22 mouse cellular contexts compared by ENCODE assay signal in genomic region chr7:98721623-98722022, GRCm38 (mm10). TPM values are rescaled to one million over a fixed set of nuclear protein-coding genes. Genes with fewer than 3 reads are reported as not detected.
DNase-seq lines count a peak whose midpoint lies in the region; ATAC-seq lines count a peak whose summit lies in the region.
"Had no signal": no experiment of that assay in that cellular context is flagged by ENCODE, and none has a peak within 500 bp of the region (broad histone marks: within the 10 kb centered on the region; RNA-seq: fewer than 3 reads in every experiment).

No protein-coding gene starts in this region.

- H3K9ac ChIP-seq in kidney, embryonic 15.5 days: no peak overlapping the region
- H3K9ac ChIP-seq in limb, embryonic 13.5 days: no peak overlapping the region
- H3K9ac ChIP-seq: embryonic facial prominence, embryonic 13.5 days; heart, embryonic 13.5 days; hindbrain, embryonic 13.5 days had no signal

- peaks cover 16% of the 10 kb centered on the region for H3K36me3 ChIP-seq in kidney, embryonic 15.5 days
- peaks cover 16% of the 10 kb centered on the region; the same call in 1 of the 2 replicates for H3K36me3 ChIP-seq in limb, embryonic 13.5 days

- H3K4me3 ChIP-seq in kidney, embryonic 15.5 days (replicated peaks): no peak overlapping the region
- peak overlapping the region; percentile 3; the same call in 1 of the 2 replicates for H3K4me3 ChIP-seq in limb, embryonic 13.5 days
- H3K4me3 ChIP-seq: embryonic facial prominence, embryonic 13.5 days; forebrain, embryonic 10.5 days; gastrocnemius, adult 2 months; heart, embryonic 13.5 days; hindbrain, embryonic 13.5 days had no signal

- H3K4me1 ChIP-seq in kidney, embryonic 15.5 days: peaks cover 47% of the 10 kb centered on the region
- H3K4me1 ChIP-seq in limb, embryonic 13.5 days: peaks cover 41% of the 10 kb centered on the region
- H3K4me1 ChIP-seq: forebrain, embryonic 10.5 days; hindbrain, embryonic 13.5 days had no signal

- WGBS in kidney, embryonic 15.5 days: 40% methylated on average over 6 of the region's 6 CpGs
- WGBS in limb, embryonic 13.5 days: 13% methylated on average over 6 of the region's 6 CpGs

- 0 out of 2 replicates have a peak overlapping the region, but pooled peaks have one; percentile 5 for H3K27ac ChIP-seq in kidney, embryonic 15.5 days
- peak overlapping the region; percentile 2; the same call in 1 of the 2 replicates for H3K27ac ChIP-seq in limb, embryonic 13.5 days
- H3K27ac ChIP-seq: embryonic facial prominence, embryonic 13.5 days; forebrain, embryonic 10.5 days; gastrocnemius, adult 2 months; heart, embryonic 13.5 days; hindbrain, embryonic 13.5 days had no signal

- no peak overlapping the region for H3K4me2 ChIP-seq in kidney, embryonic 15.5 days
- H3K4me2 ChIP-seq in limb, embryonic 13.5 days (replicated peaks): peak overlapping the region; percentile 42
- H3K4me2 ChIP-seq: embryonic facial prominence, embryonic 13.5 days; heart, embryonic 13.5 days; hindbrain, embryonic 13.5 days had no signal

- no peaks in the 10 kb centered on the region for H3K9me3 ChIP-seq in kidney, embryonic 15.5 days (replicated peaks)
- no peaks in the 10 kb centered on the region for H3K9me3 ChIP-seq in limb, embryonic 13.5 days
- H3K9me3 ChIP-seq: embryonic facial prominence, embryonic 13.5 days; forebrain, embryonic 10.5 days; heart, embryonic 13.5 days; hindbrain, embryonic 13.5 days had no signal

- peaks cover 6% of the 10 kb centered on the region; the same call in 1 of the 2 replicates for H3K27me3 ChIP-seq in kidney, embryonic 15.5 days
- peaks cover 26% of the 10 kb centered on the region for H3K27me3 ChIP-seq in limb, embryonic 13.5 days
- H3K27me3 ChIP-seq: CH12.LX; embryonic facial prominence, embryonic 13.5 days; hindbrain, embryonic 13.5 days; Patski had no signal

- no peak for ATAC-seq in kidney, embryonic 15.5 days (replicated peaks; ENCODE audit: low FRiP score)
- ATAC-seq in limb, embryonic 13.5 days (ENCODE audit: low FRiP score, low read depth): peak; percentile 70; the same call in 1 of the 2 replicates
- no peak for ATAC-seq in erythroid progenitor cell, adult 5-6 weeks (replicated peaks; ENCODE audit: low FRiP score, poor library complexity, severe bottlenecking)
- ATAC-seq: activated CD4-positive, CD25-positive, alpha-beta regulatory T cell, adult 4 months; forebrain, embryonic 14.5 days; Patski had no signal

- no peak for DNase-seq in kidney, postnatal 36 days
- peak; percentile 32 for DNase-seq in testis, postnatal 10 days (ENCODE audit: low spot score)
- DNase-seq in testis, postnatal 14 days (ENCODE audit: low spot score): no peak
- no peak for DNase-seq in ovary, postnatal 14 days (ENCODE audit: low spot score)
- DNase-seq: adrenal gland, postnatal 25 days; cerebellum, adult 18-20 months; cerebellum, adult 9-11 months; cerebellum, postnatal 36 days; gastrocnemius, adult 2 months; gastrocnemius, postnatal 25 days; heart, postnatal 4 days had no signal

RNA-seq across cellular contexts. Expression of gene Thap12, which starts 18.7 kb away (rescaled TPM):
- 61.3 and 61.7 TPM in 2 replicates for polyA plus RNA-seq in kidney, embryonic 15.5 days (2015; fragmentation: Nextera tagmentation; extraction: Ambion mirVana)
- 69.9 and 73.9 TPM in 2 replicates for polyA plus RNA-seq in limb, embryonic 13.5 days (2015; fragmentation: Nextera tagmentation; extraction: Ambion mirVana)
- total RNA-seq in erythroid progenitor cell, adult 5-6 weeks (2015; ENCODE audit: low replicate concordance): 12.6 and 16.8 TPM in 2 replicates
- total RNA-seq in erythroid progenitor cell, adult 5-6 weeks (2017; ENCODE audit: low replicate concordance): 10.4 and 19.3 TPM in 2 replicates
